Mouse (Mus musculus): ENCODE results near the gene Olfr470. TPM values are rescaled to one million over a fixed set of nuclear protein-coding genes. Genes with fewer than 3 reads are reported as not detected.
A peak's percentile ranks its signal among the peaks of the same experiment; 100 is the strongest.

Gene Olfr470
- polyA plus RNA-seq, 2 experiments: not detected

DNA sequence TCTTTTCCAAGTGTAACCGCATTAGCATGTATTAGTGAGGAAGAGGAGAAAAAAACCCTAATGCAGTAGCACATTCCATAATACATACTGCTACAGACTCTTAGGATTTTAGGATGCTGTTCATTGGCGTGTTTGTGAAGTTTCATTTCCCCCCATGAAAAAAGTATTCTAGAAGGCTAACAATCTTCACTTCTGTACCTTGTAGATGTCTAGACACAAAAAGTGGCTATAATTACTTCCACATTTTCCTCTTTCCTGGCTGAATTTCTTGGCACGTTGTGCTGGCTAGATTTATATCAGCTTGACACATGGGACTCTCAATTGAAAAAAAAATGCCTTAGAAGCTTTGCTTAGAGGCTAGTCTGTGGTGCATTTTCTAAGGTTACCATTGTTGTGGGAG, 45.2 kb downstream of the Olfr470 start:
- 33% methylated on average over 3 of the region's 3 CpGs for WGBS
- no peak overlapping the region for H3K9ac ChIP-seq (ENCODE audit: low read depth, low read length, severe bottlenecking)
- H3K27ac ChIP-seq (replicated peaks; ENCODE audit: low read depth, low read length): no peak overlapping the region
- no peaks in the 10 kb centered on the region for H3K27me3 ChIP-seq (ENCODE audit: control insufficient read depth, insufficient read depth, low read length)
- H3K4me2 ChIP-seq (replicated peaks; ENCODE audit: low read depth, low read length, severe bottlenecking): no peak overlapping the region
- DNase-seq (ENCODE audit: low spot score) (peak; percentile 74), ATAC-seq (ENCODE audit: low FRiP score, low read depth) (peak; percentile 62)
- no peaks in the 10 kb centered on the region for H3K9me3 ChIP-seq (ENCODE audit: control insufficient read depth, low read length)
- H3K4me1 ChIP-seq (ENCODE audit: control insufficient read depth, insufficient read depth, low read length): peaks cover 5% of the 10 kb centered on the region; the same call in 1 of the 2 replicates
- H3K36me3 ChIP-seq (ENCODE audit: control insufficient read depth, insufficient read depth, low read length): no peaks in the 10 kb centered on the region
- TF ChIP-seq POLR2A (IDR thresholded peaks at IDR 0.05; ENCODE audit: borderline replicate concordance, extremely low read depth, insufficient read depth, insufficient read length): no peak
- no peak overlapping the region for H3K4me3 ChIP-seq (replicated peaks; ENCODE audit: low read length)

- Histone ChIP-seq H3K9me3 (ENCODE audit: control insufficient read depth, low read length) (no peaks in the 10 kb centered on the region), H3K4me3 (replicated peaks; ENCODE audit: low read length) (no peak within 1 kb of the TSS), H3K9ac (ENCODE audit: low read depth, low read length, severe bottlenecking) (no peak within 1 kb of the TSS), H3K27ac (replicated peaks; ENCODE audit: low read depth, low read length) (no peak within 1 kb of the TSS), H3K27me3 (ENCODE audit: control insufficient read depth, insufficient read depth, low read length) (no peaks in the 10 kb centered on the region), H3K36me3 (ENCODE audit: control insufficient read depth, insufficient read depth, low read length) (no peaks in the 10 kb centered on the region), H3K4me2 (replicated peaks; ENCODE audit: low read depth, low read length, severe bottlenecking) (no peak within 1 kb of the TSS), H3K4me1 (ENCODE audit: control insufficient read depth, insufficient read depth, low read length) (peaks cover 5% of the 10 kb centered on the region; the same call in 1 of the 2 replicates)
- 85% methylated on average over 2 of the region's 2 CpGs for WGBS
- TF ChIP-seq POLR2A (IDR thresholded peaks at IDR 0.05; ENCODE audit: borderline replicate concordance, extremely low read depth, insufficient read depth, insufficient read length): no peak
- DNase-seq (ENCODE audit: low spot score) (no peak), ATAC-seq (ENCODE audit: low FRiP score, low read depth) (no peak)
Measured at GRCm38 (mm10) chr7:107801108-107801507, 46.2 kb downstream of the Olfr470 start, which contains the start of gene Ovch2. Ovch2 (minus strand) TSS chr7:107801208.

GRCm38 (mm10) chr7:107796500-107796899, 50.8 kb downstream of the Olfr470 start:
- WGBS: 88% methylated on average over 2 of the region's 2 CpGs
- Histone ChIP-seq H3K9me3 (ENCODE audit: control insufficient read depth, low read length) (no peaks in the 10 kb centered on the region), H3K4me2 (replicated peaks; ENCODE audit: low read depth, low read length, severe bottlenecking) (no peak overlapping the region), H3K27ac (replicated peaks; ENCODE audit: low read depth, low read length) (no peak overlapping the region), H3K27me3 (ENCODE audit: control insufficient read depth, insufficient read depth, low read length) (no peaks in the 10 kb centered on the region), H3K36me3 (ENCODE audit: control insufficient read depth, insufficient read depth, low read length) (no peaks in the 10 kb centered on the region), H3K4me1 (ENCODE audit: control insufficient read depth, insufficient read depth, low read length) (no peaks in the 10 kb centered on the region), H3K9ac (ENCODE audit: low read depth, low read length, severe bottlenecking) (no peak overlapping the region), H3K4me3 (replicated peaks; ENCODE audit: low read length) (no peak overlapping the region)
- DNase-seq (ENCODE audit: low spot score) (no peak), ATAC-seq (ENCODE audit: low FRiP score, low read depth) (no peak)
- no peak for TF ChIP-seq POLR2A (IDR thresholded peaks at IDR 0.05; ENCODE audit: borderline replicate concordance, extremely low read depth, insufficient read depth, insufficient read length)

Other genes starting within 250 kb of the Olfr470 start
- not detected in 2 replicates for gene 5330417H12Rik, start 222.3 kb downstream of the Olfr470 start, polyA plus RNA-seq (2012; rRNA removed)
- gene 5330417H12Rik, start 222.3 kb downstream of the Olfr470 start, polyA plus RNA-seq (2014; fragmentation: Nextera tagmentation; extraction: Ambion mirVana): not detected in 2 replicates
- gene Cyb5r2, start 89.5 kb downstream of the Olfr470 start, polyA plus RNA-seq (2012; rRNA removed): 0.14 and 0.33 TPM in 2 replicates
- 0.23 and 0.32 TPM in 2 replicates for gene Cyb5r2, start 89.5 kb downstream of the Olfr470 start, polyA plus RNA-seq (2014; fragmentation: Nextera tagmentation; extraction: Ambion mirVana)
- not detected in 2 replicates for gene Ovch2, start 46.3 kb downstream of the Olfr470 start, polyA plus RNA-seq (2012; rRNA removed)
- gene Ovch2, start 46.3 kb downstream of the Olfr470 start, polyA plus RNA-seq (2014; fragmentation: Nextera tagmentation; extraction: Ambion mirVana): not detected in 2 replicates
- not detected in 2 replicates for gene Olfr467, start 35.2 kb downstream of the Olfr470 start, polyA plus RNA-seq (2012; rRNA removed)
- not detected in 2 replicates for gene Olfr467, start 35.2 kb downstream of the Olfr470 start, polyA plus RNA-seq (2014; fragmentation: Nextera tagmentation; extraction: Ambion mirVana)
- not detected in 2 replicates for gene Olfr469, start 21.9 kb downstream of the Olfr470 start, polyA plus RNA-seq (2012; rRNA removed)
- not detected in 2 replicates for gene Olfr469, start 21.9 kb downstream of the Olfr470 start, polyA plus RNA-seq (2014; fragmentation: Nextera tagmentation; extraction: Ambion mirVana)
- gene Olfr472, start 50.4 kb upstream of the Olfr470 start, polyA plus RNA-seq (2012; rRNA removed): not detected in 2 replicates
- not detected in 2 replicates for gene Olfr472, start 50.4 kb upstream of the Olfr470 start, polyA plus RNA-seq (2014; fragmentation: Nextera tagmentation; extraction: Ambion mirVana)
- gene Olfr473, start 83.0 kb upstream of the Olfr470 start, polyA plus RNA-seq (2012; rRNA removed): not detected in 2 replicates
- not detected in 2 replicates for gene Olfr473, start 83.0 kb upstream of the Olfr470 start, polyA plus RNA-seq (2014; fragmentation: Nextera tagmentation; extraction: Ambion mirVana)
- not detected in 2 replicates for gene Olfr474, start 107.2 kb upstream of the Olfr470 start, polyA plus RNA-seq (2012; rRNA removed)
- not detected in 2 replicates for gene Olfr474, start 107.2 kb upstream of the Olfr470 start, polyA plus RNA-seq (2014; fragmentation: Nextera tagmentation; extraction: Ambion mirVana)
- gene Olfr476, start 117.3 kb upstream of the Olfr470 start, polyA plus RNA-seq (2012; rRNA removed): not detected in 2 replicates
- gene Olfr476, start 117.3 kb upstream of the Olfr470 start, polyA plus RNA-seq (2014; fragmentation: Nextera tagmentation; extraction: Ambion mirVana): not detected in 2 replicates
- not detected in 2 replicates for gene Olfr477, start 139.2 kb upstream of the Olfr470 start, polyA plus RNA-seq (2012; rRNA removed)
- gene Olfr477, start 139.2 kb upstream of the Olfr470 start, polyA plus RNA-seq (2014; fragmentation: Nextera tagmentation; extraction: Ambion mirVana): not detected in 2 replicates
- gene Olfr478, start 186.5 kb upstream of the Olfr470 start, polyA plus RNA-seq (2012; rRNA removed): not detected in 2 replicates
- not detected in 2 replicates for gene Olfr478, start 186.5 kb upstream of the Olfr470 start, polyA plus RNA-seq (2014; fragmentation: Nextera tagmentation; extraction: Ambion mirVana)
- not detected in 2 replicates for gene Olfr479, start 203.2 kb upstream of the Olfr470 start, polyA plus RNA-seq (2012; rRNA removed)
- gene Olfr479, start 203.2 kb upstream of the Olfr470 start, polyA plus RNA-seq (2014; fragmentation: Nextera tagmentation; extraction: Ambion mirVana): not detected in 2 replicates
- gene Olfr480, start 219.9 kb upstream of the Olfr470 start, polyA plus RNA-seq (2012; rRNA removed): not detected in 2 replicates
- not detected in 2 replicates for gene Olfr480, start 219.9 kb upstream of the Olfr470 start, polyA plus RNA-seq (2014; fragmentation: Nextera tagmentation; extraction: Ambion mirVana)
- gene Olfr481, start 232.4 kb upstream of the Olfr470 start, polyA plus RNA-seq (2012; rRNA removed): not detected in 2 replicates
- not detected in 2 replicates for gene Olfr481, start 232.4 kb upstream of the Olfr470 start, polyA plus RNA-seq (2014; fragmentation: Nextera tagmentation; extraction: Ambion mirVana)

Measured in limb, embryonic 14.5 days (tissue).